Mouse (Mus musculus): Measurements from ENCODE around the gene Fam83e.

The Fam83e gene

DNA sequence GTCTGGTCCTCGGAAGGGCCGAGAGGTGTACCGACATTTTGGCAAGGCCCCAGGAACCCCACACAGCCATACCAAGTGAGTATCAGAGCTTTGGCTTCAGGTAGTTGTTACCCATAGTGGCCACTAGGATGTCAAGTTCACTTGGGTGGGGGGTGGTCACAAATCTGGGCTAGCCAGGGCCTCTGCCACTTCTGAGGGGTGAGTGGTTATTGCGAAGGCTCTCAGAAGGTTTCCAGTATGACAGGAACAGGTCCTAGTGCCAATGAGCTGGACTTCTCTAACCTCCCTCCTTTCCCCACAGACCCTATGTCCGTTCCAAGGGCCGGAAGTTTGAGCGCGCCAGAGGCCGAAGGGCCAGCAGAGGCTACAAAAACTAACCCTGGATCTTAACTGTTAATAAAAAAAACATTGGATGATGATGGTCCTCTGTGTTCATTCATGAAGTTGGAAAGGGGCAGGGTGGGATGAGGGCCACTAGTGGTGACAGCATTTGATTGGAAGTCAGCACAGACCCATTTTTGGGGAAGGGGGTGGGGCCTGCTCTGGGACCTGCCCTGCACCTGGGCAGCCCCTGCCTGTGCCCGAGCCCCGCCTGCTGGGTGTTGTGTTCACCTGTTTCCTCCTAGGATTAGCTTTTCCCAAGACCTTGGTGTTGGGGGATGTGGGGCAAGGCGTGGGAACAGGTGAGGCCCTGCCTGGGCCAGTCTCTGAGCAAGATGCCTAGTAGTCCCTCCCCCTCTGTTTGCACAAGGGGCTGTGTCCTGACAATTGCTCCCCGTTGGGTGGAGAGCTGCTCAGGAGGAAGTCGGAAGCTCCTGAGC lies at the start of gene Fam83e:
Gene Fam83e, plus strand, starts transcription at position 800 of the 821 bp plus-strand sequence.
- POLR2A ChIA-PET, result interaction anchor here (0.5 to 18.3 kb wide), 109 partner anchors 8 to 659 kb away, joined by 3 to 640 read pairs (median 4); partner anchors contain the start of genes Dbp (in 4 of the 4), Cyth2 (in 3 of the 4), Ftl1 (in 3 of the 4) and Kdelr1 (in 3 of the 4)

DNA sequence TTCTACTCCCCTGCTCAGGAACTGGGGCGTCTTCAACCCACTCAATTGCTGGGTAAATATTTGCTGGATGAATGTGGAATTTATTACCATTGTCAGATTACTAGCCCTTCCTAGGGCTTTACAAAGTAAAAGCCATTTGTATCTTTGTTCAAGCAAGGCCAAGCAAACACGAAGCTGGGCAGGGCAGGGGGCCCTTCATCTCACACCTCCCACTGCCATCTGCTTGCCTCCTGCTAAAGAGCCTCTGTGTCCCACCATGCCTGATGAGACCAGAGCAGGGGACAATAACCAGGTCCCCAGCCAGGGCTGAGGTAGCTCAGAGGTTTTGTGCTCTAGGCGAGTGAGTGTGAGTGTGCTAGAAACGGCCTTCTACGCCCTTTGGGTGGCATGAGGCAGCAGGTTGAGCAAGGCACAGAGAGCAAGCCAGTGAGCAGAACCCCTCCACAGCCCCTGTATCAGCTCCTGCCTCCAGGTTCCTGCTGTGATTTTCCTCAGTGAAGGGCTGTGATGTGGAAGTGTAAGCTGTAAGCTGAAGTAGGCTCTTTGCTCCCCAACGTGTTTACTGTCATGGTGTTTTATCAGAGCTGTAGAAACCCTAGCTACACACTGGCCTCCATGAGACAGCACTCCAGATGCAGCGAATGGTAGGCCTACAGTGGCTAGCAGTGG lies 43.3 kb upstream of the Fam83e start:
- ChIA-PET CTCF (interaction anchor here in 2 of 4 experiments (0.6 to 1.3 kb wide), 4 partner anchors 9 to 82 kb away, joined by 3 to 6 read pairs (median 3); partner anchors contain the start of gene Fut2 (in 1 of the 2)), POLR2A (interaction anchor here in 3 of 4 experiments (0.6 to 2.2 kb wide), 6 partner anchors 12 to 108 kb away, joined by 3 to 9 read pairs (median 3); partner anchors contain the start of genes Fut2 (in 2 of the 3) and Sphk2 (in 1 of the 3))

More for the DNA sequence above, at the start of gene Fam83e:
- CTCF ChIA-PET, result interaction anchor here (0.6 to 3.4 kb wide), 38 partner anchors 9 to 380 kb away, joined by 3 to 19 read pairs (median 4); partner anchors contain the start of genes Cyth2 (in 1 of the 4), Kdelr1 (in 1 of the 4) and Ntn5 (in 1 of the 4)

GRCm38 (mm10) chr7:45678513-45678912 lies 42.5 kb upstream of the Fam83e start:
- POLR2A ChIA-PET, result interaction anchor here in 2 of 4 experiments (0.9 to 2.2 kb wide), 3 partner anchors 13 to 39 kb away, joined by 3 to 9 read pairs (median 5); partner anchors contain the start of genes Fut2 (in 1 of the 2) and Sphk2 (in 1 of the 2)
- CTCF ChIA-PET, result interaction anchor here in 1 of 4 experiments (0.9 to 1.3 kb wide), 2 partner anchors 10 to 83 kb away, joined by 3 to 6 read pairs; no protein-coding TSS in a partner anchor

GRCm38 (mm10) chr7:45679966-45680621 lies 40.9 kb upstream of the Fam83e start:
- CTCF ChIA-PET, result interaction anchor here in 1 of 4 experiments (1.1 to 1.4 kb wide), 3 partner anchors 11 to 203 kb away, joined by 3 read pairs; no protein-coding TSS in a partner anchor
- POLR2A ChIA-PET, result interaction anchor here in 3 of 4 experiments (0.6 to 4.7 kb wide), 14 partner anchors 14 to 180 kb away, joined by 3 to 20 read pairs (median 4); partner anchors contain the start of genes Fut2 (in 2 of the 3), Sphk2 (in 2 of the 3), Dbp (in 1 of the 3) and Spaca4 (in 1 of the 3)

DNA sequence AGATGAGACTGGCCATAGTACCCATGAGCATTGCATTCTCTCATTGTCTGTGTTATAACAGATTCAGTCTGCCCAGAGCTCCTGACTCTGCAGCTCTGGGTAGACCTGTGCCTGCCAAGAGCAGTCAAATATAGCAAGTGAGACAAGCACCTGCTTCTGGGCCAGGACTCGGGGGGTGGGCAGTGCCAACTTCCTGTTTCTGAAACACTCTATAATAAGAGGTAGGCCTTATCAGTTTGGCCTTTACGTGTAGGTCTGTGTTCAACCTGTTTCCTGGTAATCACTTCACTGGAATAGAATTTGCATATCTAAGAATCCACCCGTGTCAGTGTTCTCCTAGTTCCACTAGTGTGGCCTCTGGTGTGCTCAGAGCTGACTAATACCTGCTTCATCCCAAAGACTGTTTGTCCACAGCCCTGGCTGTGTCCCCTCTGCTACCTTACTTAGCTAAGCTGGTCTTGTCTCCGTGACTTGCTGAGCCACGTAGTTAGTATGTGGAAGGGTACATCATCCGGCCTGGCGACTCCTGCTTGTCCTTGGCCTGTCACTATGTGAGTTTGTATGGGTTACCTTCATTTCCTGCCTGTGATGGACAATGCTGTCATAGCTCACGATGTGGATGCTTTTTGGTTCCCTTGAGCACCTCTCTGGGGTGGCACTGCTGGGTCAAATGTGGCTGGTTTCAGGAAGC lies 39.8 kb upstream of the Fam83e start:
- CTCF ChIA-PET, result interaction anchor here (0.5 to 3.7 kb wide), 9 partner anchors 10 to 499 kb away, joined by 3 to 21 read pairs (median 4); partner anchors contain the start of genes Abcc8 (in 1 of the 4), Bax (in 1 of the 4) and Sec1 (in 1 of the 4)
- POLR2A ChIA-PET, result interaction anchor here in 3 of 4 experiments (0.5 to 4.7 kb wide), 13 partner anchors 9 to 241 kb away, joined by 3 to 21 read pairs (median 6); partner anchors contain the start of genes Dbp (in 1 of the 3), Fut2 (in 1 of the 3), Plekha4 (in 1 of the 3) and Ppp1r15a (in 1 of the 3)

DNA sequence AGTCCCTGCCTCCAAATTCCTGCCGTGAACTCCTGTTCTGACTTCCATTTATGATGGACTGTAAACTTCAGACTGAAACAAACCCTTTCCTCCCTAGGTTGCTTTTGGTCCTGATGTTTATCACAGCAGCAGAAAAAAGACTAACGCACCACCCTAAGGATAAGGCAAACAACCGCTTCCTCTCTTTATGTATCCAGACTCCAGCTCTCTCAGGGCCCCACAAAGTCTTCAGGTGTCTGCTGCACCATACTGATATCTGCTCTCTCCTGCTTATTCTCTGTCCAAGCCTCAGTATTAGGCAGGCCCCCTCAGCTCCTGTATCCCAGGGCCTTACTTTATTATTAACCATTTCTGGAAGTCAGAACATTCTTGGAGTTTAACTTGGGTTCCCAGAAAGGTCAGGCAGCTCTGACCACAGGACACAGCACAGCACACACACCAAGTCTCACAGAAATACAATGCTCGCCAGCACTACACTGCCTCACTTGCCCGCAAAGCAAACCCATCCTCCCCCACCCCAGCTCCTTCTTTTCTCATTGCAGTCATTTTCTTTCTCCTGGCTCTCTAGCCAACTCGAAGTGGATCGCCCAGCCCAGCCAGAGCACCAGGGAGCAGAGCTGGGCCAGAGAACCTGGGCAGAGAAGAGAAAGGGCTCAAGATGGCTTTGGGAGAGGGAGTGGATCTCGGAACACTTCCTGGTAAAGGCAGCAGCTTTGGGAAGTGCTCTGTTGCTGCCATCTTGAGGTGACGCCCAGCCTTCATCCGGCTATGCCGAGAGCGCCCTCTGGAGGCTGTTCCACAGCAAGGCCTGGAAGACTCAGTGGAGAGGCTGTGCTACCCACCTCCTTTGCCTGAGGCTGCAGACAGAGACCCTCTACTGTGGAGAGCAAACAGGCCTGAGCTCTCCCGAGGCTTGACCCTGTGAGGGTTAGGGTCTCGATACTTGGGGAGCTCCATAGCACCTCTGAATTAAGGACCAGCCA lies 38.6 kb upstream of the Fam83e start:
- ChIA-PET POLR2A (interaction anchor here (0.5 to 4.7 kb wide), 59 partner anchors 8 to 268 kb away, joined by 3 to 21 read pairs (median 5); partner anchors contain the start of genes Sphk2 (in 3 of the 4), Car11 (in 2 of the 4), Ftl1 (in 2 of the 4) and Fut2 (in 2 of the 4)), CTCF (interaction anchor here (0.5 to 4.1 kb wide), 128 partner anchors 8 to 602 kb away, joined by 3 to 33 read pairs (median 4); partner anchors contain the start of genes Car11 (in 3 of the 4), Fut1 (in 2 of the 4), Gys1 (in 2 of the 4) and Nucb1 (in 2 of the 4))

- ChIA-PET CTCF (interaction anchor here (0.5 to 4.1 kb wide), 69 partner anchors 9 to 547 kb away, joined by 3 to 33 read pairs (median 5); partner anchors contain the start of genes Car11 (in 2 of the 4), Fut1 (in 2 of the 4), Sec1 (in 2 of the 4) and Cyth2 (in 1 of the 4)), POLR2A (interaction anchor here (0.5 to 4.7 kb wide), 47 partner anchors 10 to 270 kb away, joined by 3 to 21 read pairs (median 5); partner anchors contain the start of genes Sphk2 (in 3 of the 4), Car11 (in 2 of the 4), Ftl1 (in 2 of the 4) and Fut2 (in 2 of the 4))
Observed at GRCm38 (mm10) chr7:45683396-45684050, 37.5 kb upstream of the Fam83e start, which contains the start of gene Ntn5. Gene Ntn5 (plus strand): TSS chr7:45684022.

DNA sequence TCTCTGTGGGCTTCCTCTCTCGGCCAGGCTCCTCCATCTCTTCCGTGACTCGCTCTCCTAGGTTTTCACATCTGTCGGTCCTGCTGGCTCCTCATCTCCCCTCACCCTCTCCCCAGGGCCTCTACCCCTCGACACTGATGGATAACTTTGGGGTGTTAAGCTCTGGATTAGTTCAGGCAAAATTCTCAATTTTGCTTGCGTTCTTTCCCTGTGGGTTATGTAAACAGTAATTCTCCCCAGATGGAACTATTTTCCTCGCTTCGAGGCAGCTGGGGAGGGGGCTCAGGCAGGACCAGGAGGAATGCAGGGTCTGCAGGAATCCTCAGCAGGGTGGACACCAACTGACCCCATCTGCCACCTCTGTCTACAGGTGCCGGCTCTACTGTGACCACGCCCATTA lies 35.2 kb upstream of the Fam83e start:
- CTCF ChIA-PET, result interaction anchor here in 2 of 4 experiments (0.6 to 4.1 kb wide), 2 partner anchors 41 to 169 kb away, joined by 3 to 33 read pairs; no protein-coding TSS in a partner anchor
- POLR2A ChIA-PET, result interaction anchor here in 2 of 4 experiments (0.5 to 1.3 kb wide), 4 partner anchors 9 to 376 kb away, joined by 3 to 4 read pairs (median 4); no protein-coding TSS in a partner anchor

DNA sequence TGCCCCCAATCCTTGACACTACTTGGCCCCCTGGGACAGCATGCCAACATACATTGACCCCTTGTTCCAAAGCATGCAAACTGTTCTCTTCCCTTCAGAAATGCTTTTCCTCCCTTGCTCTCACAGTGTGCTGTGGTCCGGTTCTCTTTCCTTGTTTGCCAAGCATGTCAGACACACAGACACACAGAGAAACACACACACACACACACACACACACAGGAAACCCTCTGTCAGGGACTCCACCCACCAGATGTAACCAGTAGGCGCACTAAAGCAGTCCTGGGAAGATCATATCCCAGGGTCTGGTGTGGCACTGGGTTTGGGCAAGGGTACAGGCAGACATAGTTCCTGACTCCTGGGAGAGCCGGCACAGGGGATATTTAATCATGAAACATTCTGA lies 34.2 kb upstream of the Fam83e start:
- POLR2A ChIA-PET, result interaction anchor here in 1 of 4 experiments (1.3 kb wide), 1 partner anchor 161 kb away, joined by 3 read pairs; the partner anchor contains the start of genes Plekha4 and Ppp1r15a
- CTCF ChIA-PET, result no interaction called here

- CTCF ChIA-PET, result no interaction called here
- POLR2A ChIA-PET, result interaction anchor here in 3 of 4 experiments (0.6 to 3.1 kb wide), 13 partner anchors 11 to 232 kb away, joined by 3 to 13 read pairs (median 4); partner anchors contain the start of genes Car11 (in 2 of the 3) and Sphk2 (in 2 of the 3)
Observed at GRCm38 (mm10) chr7:45689099-45689498, 31.9 kb upstream of the Fam83e start.

DNA sequence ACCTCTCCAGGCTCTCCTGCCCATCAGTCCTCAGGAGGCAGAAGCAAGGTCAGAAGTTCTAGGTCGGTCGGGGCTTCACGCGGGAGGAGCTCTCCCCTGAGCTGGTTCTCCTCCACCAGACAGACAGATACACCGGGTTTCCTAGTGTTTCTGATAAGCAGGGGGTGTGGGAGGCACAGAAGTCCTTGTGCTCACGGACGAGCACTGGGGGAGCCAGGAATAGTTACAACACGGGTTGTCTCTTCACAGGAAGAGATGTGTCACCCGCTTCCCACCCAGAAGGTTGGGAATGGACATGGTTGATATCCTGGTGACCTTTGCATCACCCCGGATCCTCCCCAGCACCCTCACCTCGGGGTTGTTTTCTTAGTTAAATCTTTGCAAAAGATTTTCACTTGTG lies 31.2 kb upstream of the Fam83e start:
- ChIA-PET CTCF (interaction anchor here in 2 of 4 experiments (0.5 to 1.0 kb wide), 2 partner anchors 97 to 308 kb away, joined by 3 read pairs; no protein-coding TSS in a partner anchor), POLR2A (interaction anchor here in 3 of 4 experiments (0.6 to 3.1 kb wide), 20 partner anchors 10 to 253 kb away, joined by 3 to 14 read pairs (median 4); partner anchors contain the start of genes Car11 (in 2 of the 3), Sphk2 (in 2 of the 3) and Fam83e (in 1 of the 3))

DNA sequence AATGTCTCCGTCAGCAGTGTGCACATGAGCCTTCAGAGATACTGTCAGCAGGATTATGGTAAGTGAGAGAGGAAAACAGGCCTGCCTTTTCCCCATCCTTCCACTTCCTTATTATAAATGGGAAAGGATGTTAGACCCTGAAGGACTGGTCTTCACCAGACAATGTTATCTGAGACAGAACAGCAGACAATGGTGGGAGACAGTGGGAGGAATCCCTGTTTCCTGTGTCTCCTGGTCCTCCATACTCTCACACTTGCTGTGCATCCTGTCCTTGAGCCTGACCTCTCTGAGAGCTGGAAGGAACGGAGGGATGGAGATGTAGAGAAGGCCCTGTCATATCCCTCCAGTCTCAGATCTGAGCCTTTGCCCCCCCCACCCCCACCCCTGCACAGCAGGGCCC lies 28.6 kb upstream of the Fam83e start:
- ChIA-PET CTCF (interaction anchor here in 3 of 4 experiments (1.1 to 3.6 kb wide), 4 partner anchors 8 to 10 kb away, joined by 3 to 18 read pairs (median 7); partner anchors contain the start of gene Ntn5 (in 2 of the 3)), POLR2A (interaction anchor here in 2 of 4 experiments (0.6 to 3.3 kb wide), 3 partner anchors 9 to 540 kb away, joined by 4 to 17 read pairs (median 8); partner anchors contain the start of gene Ntn5 (in 1 of the 2))

- POLR2A ChIA-PET, result interaction anchor here (0.9 to 3.3 kb wide), 13 partner anchors 10 to 175 kb away, joined by 3 to 27 read pairs (median 4); partner anchors contain the start of genes Sphk2 (in 3 of the 4), Dbp (in 2 of the 4), Fut2 (in 1 of the 4) and Ntn5 (in 1 of the 4)
- CTCF ChIA-PET, result interaction anchor here in 3 of 4 experiments (0.5 to 3.6 kb wide), 6 partner anchors 11 to 289 kb away, joined by 3 to 18 read pairs (median 6); partner anchors contain the start of genes Ntn5 (in 2 of the 3) and Kcna7 (in 1 of the 3)
Observed at GRCm38 (mm10) chr7:45693921-45694591, 27.0 kb upstream of the Fam83e start, which contains the start of gene Sec1. Gene Sec1 (minus strand): TSS chr7:45694402.
